Mouse (Mus musculus) left cerebral cortex, postnatal 36 days (tissue): Measurements from ENCODE around the gene Cd101. TPM values are rescaled to one million over a fixed set of nuclear protein-coding genes. Genes with fewer than 3 reads are reported as not detected.

Experiments used
- DNase-seq, 2 experiments: peaks; one replicate each; pipeline ENCODE4 v3.0.0; 2021 to 2022; ENCODE audit warnings: low spot score in 2 of 2, mixed read lengths in 1 of 2
- intact Hi-C: fragments of 180-260 bp; cut with DNase I; formaldehyde crosslinking; loops from one replicate; pipeline ENCODE4 v1.15.1; 2025
- total RNA-seq, 2 experiments: library from RNA; stranded (reverse); gene quantifications; 2 replicates each; pipeline ENCODE4 v1.2.3; 2021

Cd101 gene
- total RNA-seq, 2 experiments from 2014 or later = 0.27 to 0.86 TPM

GRCm38 (mm10) chr3:101045431-101045830 lies 16.1 kb upstream of the Cd101 start:
- no peak for DNase-seq
- intact Hi-C loops = loop anchor here (5.0 kb wide), 1 partner anchor 52 kb away; no protein-coding TSS in a partner anchor

DNA sequence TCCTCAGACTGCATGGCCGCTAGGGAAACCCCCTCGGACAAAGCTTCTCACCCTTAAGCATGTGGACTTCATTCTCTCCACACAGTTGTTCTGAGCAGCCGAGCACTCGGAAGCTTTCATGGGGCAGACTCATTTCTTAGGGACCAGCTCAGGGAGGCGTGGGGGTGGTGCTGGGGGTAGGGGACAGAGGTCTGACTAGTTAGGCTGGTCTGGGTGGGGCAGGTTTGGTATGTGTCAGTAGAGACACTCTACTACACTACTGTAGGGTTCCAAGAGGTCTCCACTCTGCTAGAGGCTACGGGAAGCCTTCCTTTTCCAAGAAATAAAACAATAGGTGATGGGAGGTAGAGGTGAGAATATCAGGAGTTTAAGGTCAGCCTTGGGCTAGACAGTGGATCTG lies 15.3 kb upstream of the Cd101 start:
- DNase-seq = no peak
- intact Hi-C loops = loop anchor here (5.0 kb wide), 1 partner anchor 53 kb away; no protein-coding TSS in a partner anchor

DNA sequence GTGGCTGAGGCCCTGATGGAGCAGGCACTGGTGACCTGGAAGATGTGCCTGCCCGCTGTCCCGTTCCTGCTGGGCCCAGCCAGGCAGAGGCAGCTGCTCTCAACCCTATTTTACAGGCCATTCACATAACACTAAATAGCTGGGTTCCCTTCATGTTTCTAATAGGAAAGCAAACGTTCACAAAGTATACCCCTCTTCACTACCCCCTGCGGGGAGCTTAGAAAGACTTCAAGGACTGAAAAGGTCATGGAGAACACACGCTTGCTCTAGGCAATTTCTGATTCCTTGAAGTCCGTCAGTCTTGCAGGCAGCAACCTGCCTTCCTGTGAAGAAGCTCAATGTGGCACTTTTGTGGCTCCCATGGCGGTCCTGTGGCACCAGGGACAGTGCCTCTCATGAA lies 12.6 kb upstream of the Cd101 start:
- intact Hi-C loops = no loop called here
- DNase-seq = no peak

- intact Hi-C loops = no loop called here
- DNase-seq = no peak
Observed at GRCm38 (mm10) chr3:101037984-101038545, 8.7 kb upstream of the Cd101 start.

DNA sequence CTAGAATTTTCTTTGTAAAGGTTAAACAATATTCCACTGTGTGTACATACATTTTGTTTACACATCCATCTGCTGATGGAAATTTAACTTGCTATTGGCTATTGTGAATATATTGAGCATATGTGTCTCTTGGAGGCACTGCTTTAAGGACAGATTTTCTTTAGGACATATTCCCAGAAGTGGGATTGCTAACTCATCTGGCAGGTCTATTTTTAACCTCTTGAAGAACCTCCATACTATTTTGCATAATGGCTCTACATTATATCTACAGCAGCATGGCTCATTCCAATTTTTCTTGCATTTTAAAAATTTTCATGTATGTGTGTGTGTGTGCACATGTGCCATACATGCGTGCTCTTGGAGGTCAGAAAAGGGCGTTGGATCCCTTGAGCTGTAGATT lies 6.6 kb upstream of the Cd101 start:
- intact Hi-C loops = no loop called here

GRCm38 (mm10) chr3:101034509-101034908 lies 5.2 kb upstream of the Cd101 start:
- intact Hi-C loops = no loop called here

More for the DNA sequence above, 6.6 kb upstream of the Cd101 start:
- DNase-seq = no peak

GRCm38 (mm10) chr3:101033644-101034043 lies 4.3 kb upstream of the Cd101 start:
- intact Hi-C loops = no loop called here
- no peak for DNase-seq

More at GRCm38 (mm10) chr3:101034509-101034908, 5.2 kb upstream of the Cd101 start:
- no peak for DNase-seq

GRCm38 (mm10) chr3:101031456-101032142 lies 2.2 kb upstream of the Cd101 start:
- intact Hi-C loops = no loop called here
- no peak for DNase-seq

- intact Hi-C loops = no loop called here
- no peak for DNase-seq
Observed at GRCm38 (mm10) chr3:101030630-101031029, 1.3 kb upstream of the Cd101 start.

GRCm38 (mm10) chr3:101026741-101027140 lies 2.6 kb downstream of the Cd101 start:
- intact Hi-C loops = no loop called here
- no peak for DNase-seq

- intact Hi-C loops = no loop called here
- no peak for DNase-seq
Observed at GRCm38 (mm10) chr3:101022967-101023366, 6.4 kb downstream of the Cd101 start.

- no peak for DNase-seq
- intact Hi-C loops = no loop called here
Observed at GRCm38 (mm10) chr3:101021481-101022051, 7.8 kb downstream of the Cd101 start.

DNA sequence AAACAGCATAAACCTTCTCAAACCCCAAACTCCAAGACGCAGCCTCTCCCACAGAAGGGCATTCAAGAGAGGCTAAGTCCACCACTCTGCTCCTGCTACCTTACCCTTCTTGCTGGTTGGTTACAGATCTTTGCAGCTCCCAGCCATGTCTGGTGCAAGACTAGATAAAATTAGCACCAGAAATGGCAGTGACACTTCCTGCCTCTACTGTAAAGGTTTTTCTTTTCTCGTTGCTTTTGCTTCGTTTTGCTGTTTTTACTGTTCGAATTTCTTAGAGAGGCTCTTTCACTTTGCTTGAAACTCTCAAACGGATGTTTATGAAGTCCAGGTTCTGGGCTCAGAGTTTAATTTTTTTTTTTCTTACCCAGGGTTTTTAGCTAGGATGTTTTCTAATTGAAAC lies 8.3 kb downstream of the Cd101 start:
- intact Hi-C loops = no loop called here
- no peak for DNase-seq

- intact Hi-C loops = no loop called here
- DNase-seq = no peak
Observed at GRCm38 (mm10) chr3:101018494-101018893, 10.9 kb downstream of the Cd101 start.

DNA sequence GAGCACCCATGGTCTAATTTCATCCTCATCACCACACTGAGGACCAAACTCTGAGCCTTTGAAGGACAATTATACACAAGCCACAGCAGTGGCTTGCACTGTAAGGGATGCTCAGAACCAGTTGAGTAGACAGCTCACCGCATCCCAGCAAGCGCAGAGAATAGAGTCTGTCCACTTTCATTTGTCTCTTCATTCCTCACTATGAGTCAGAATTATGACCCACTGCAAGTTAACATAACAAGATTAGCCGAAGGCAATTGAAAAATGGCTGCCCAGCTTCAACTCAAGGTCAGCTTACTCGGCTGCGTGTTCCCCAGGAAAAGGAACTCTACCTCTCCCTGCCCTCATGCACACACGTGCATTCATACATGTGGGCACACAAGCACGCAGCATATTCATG lies 13.3 kb downstream of the Cd101 start:
- DNase-seq = no peak
- intact Hi-C loops = no loop called here

DNA sequence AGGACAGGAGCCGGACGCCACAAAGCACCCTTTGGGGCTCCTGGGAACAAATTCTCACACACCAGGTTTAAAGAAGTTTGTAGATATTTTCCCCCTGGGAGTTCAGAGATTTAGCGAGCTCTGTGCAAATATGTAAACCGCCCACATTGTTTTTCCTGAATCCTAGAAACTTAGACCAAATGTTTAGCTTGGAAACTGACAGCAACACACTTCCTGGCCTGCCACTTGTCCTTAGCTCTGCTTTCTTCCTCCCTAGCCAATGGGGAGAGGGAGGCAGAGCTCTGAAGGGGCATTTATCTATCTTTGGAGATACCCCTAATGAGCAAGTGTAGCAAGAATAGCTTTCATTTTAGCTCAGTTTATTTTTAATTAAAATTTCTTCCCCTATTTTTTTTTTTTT lies 14.1 kb downstream of the Cd101 start:
- intact Hi-C loops = no loop called here

GRCm38 (mm10) chr3:101013536-101013935 lies 15.8 kb downstream of the Cd101 start:
- intact Hi-C loops = no loop called here
- DNase-seq = no peak

More for the DNA sequence above, 14.1 kb downstream of the Cd101 start:
- DNase-seq = no peak

DNA sequence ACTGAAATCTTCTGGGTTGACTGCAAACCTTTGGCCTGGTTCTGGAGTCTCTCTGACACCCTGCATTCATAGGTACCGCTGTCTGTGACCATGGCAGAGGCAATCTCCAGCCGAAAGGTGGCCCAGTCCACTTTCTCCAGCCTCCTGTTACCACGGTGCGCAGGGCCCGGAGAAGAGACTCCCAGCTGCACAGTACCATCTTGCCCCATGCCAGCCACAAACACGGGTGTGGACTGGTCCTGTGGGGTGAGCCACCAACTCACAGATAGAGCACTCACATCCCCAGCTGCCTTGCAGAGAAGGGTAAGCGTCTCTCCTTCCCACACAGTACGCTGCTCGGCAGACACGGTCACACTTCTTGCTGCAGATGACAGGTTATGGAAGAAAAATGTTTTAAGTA lies 16.4 kb downstream of the Cd101 start:
- no peak for DNase-seq

DNA sequence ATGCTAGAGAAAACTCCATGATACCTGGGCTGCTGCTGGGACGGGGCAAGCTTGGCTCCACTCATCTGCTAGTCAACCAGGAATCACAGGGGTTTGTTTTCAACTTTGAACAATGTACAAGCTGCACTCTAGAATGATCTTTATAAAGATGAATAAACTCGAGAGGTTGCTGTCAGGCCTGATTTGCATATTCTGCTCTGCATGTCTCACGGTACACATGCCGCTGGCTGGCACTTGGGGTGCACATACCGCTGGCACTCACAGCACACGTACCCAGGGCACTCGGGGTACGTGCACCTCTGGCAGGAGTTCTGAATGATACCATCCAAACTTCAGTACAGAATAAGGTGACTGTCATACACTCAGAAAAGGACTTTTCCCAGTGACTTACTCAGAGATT lies 16.8 kb downstream of the Cd101 start:
- no peak for DNase-seq
- intact Hi-C loops = no loop called here

More for the DNA sequence above, 16.4 kb downstream of the Cd101 start:
- intact Hi-C loops = no loop called here

DNA sequence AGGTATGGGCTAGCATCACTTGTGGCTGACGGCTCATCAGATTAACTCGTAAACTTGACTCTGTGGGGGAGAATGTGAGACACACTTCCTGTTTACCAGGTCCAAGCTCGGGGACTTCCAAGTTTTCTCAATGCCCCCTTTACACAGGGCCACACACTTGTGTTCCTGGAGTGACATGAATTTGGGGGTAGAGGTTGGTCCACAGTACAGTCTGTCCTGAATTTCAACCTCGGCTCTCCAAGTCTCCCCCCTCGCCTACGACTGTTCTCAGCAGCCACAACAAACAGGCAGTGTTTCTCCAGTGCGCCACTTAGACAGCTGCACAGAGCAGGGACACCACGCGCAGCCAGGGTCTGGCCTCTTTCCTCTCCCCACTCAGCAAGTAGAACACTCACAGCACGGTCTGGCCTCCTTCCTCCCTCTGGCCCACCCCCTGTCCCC lies 17.2 kb downstream of the Cd101 start:
- peak; percentile 23 to 26 for DNase-seq
- intact Hi-C loops = no loop called here

DNA sequence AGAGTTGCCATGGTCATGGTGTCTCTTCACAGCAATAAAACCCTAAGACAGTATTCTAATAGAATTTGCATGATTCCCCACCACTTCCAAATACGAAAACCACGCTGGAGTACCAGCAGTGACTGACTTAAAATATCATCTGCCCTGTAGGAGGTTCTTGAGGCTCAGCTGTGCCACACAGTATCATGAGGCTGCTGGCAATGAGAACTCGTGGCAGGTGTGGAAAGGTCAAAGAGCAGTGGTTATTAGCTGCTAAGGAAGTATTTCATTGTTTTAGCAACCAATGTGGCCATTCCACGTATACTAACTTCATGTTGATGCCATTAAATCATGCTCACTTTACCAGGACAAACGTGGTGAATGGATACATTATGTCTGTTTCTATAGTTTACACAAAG lies 18.2 kb downstream of the Cd101 start:
- intact Hi-C loops = no loop called here
- DNase-seq = no peak
